In genomic region chr1:161286726-161287310, GRCm38 (mm10) we compare ENCODE assay signal across 8 mouse cellular contexts. TPM values are rescaled to one million over a fixed set of nuclear protein-coding genes. Genes with fewer than 3 reads are reported as not detected.
DNase-seq lines count a peak whose midpoint lies in the region; ATAC-seq and TF ChIP-seq lines count a peak whose summit lies in the region.

No protein-coding gene starts in this region.

- no peak overlapping the region for H3K4me2 ChIP-seq in forebrain, embryonic 14.5 days (ENCODE audit: low read length)
- H3K4me2 ChIP-seq in liver, postnatal 0 days (ENCODE audit: low read depth, low read length) = no peak overlapping the region

- H3K27me3 ChIP-seq in forebrain, embryonic 14.5 days (replicated peaks; ENCODE audit: control insufficient read depth, insufficient read depth, low read length) = no peaks in the 10 kb centered on the region
- no peaks in the 10 kb centered on the region for H3K27me3 ChIP-seq in hindbrain, embryonic 10.5 days (ENCODE audit: insufficient read depth, poor library complexity, severe bottlenecking)
- H3K27me3 ChIP-seq in liver, postnatal 0 days (ENCODE audit: insufficient read depth, low read length) = no peaks in the 10 kb centered on the region

- no peaks in the 10 kb centered on the region for H3K4me1 ChIP-seq in forebrain, embryonic 14.5 days (ENCODE audit: control insufficient read depth, insufficient read depth, low read length)
- H3K4me1 ChIP-seq in hindbrain, embryonic 10.5 days (replicated peaks) = no peaks in the 10 kb centered on the region
- no peaks in the 10 kb centered on the region for H3K4me1 ChIP-seq in liver, postnatal 0 days (ENCODE audit: insufficient read depth)

- DNase-seq in MEL-GATA-1-ER (ENCODE audit: extremely low read depth, low read depth) = peak; percentile 44
- peak; percentile 75 for DNase-seq in c-Kit-positive CD71-positive TER-119-positive erythroid progenitor cells, embryonic 14.5 days (ENCODE audit: low spot score)
- DNase-seq in forebrain, embryonic 14.5 days (ENCODE audit: low spot score) = peak; percentile 79
- DNase-seq in hindbrain, embryonic 10.5 days (ENCODE audit: low spot score) = peak; percentile 47
- DNase-seq in layer of hippocampus, adult 18-20 months (ENCODE audit: low spot score in 2 of 2) = peak; percentile 50 to 86
- DNase-seq in liver, postnatal 0 days = peak; percentile 72
- peak; percentile 49 for DNase-seq in ovary, postnatal 14 days (ENCODE audit: low spot score)
- peak; percentile 77 for DNase-seq in thymus, postnatal 25 days

- no peaks in the 10 kb centered on the region for H3K36me3 ChIP-seq in forebrain, embryonic 14.5 days (ENCODE audit: control insufficient read depth, insufficient read depth, low read length)
- H3K36me3 ChIP-seq in hindbrain, embryonic 10.5 days = no peaks in the 10 kb centered on the region
- H3K36me3 ChIP-seq in liver, postnatal 0 days (replicated peaks; ENCODE audit: insufficient read depth, low read length) = no peaks in the 10 kb centered on the region

- TF ChIP-seq CTCF in liver, postnatal 0 days (IDR thresholded peaks at IDR 0.05; ENCODE audit: low read depth) = peak; percentile 92

- H3K9ac ChIP-seq in forebrain, embryonic 14.5 days (ENCODE audit: low read length) = no peak overlapping the region
- H3K9ac ChIP-seq in liver, postnatal 0 days (replicated peaks) = no peak overlapping the region

- no peak overlapping the region for H3K4me3 ChIP-seq in forebrain, embryonic 14.5 days (ENCODE audit: low read depth, low read length)
- H3K4me3 ChIP-seq in hindbrain, embryonic 10.5 days = no peak overlapping the region
- no peak overlapping the region for H3K4me3 ChIP-seq in liver, postnatal 0 days (ENCODE audit: low read depth, low read length)

- peak; percentile 80; the same call in 1 of the 2 replicates for ATAC-seq in forebrain, embryonic 14.5 days
- ATAC-seq in liver, postnatal 0 days = peak; percentile 67

- TF ChIP-seq EP300 in liver, postnatal 0 days (IDR thresholded peaks at IDR 0.05; ENCODE audit: low read depth) = no peak

- H3K9me3 ChIP-seq in forebrain, embryonic 14.5 days (replicated peaks; ENCODE audit: control insufficient read depth, low read length) = no peaks in the 10 kb centered on the region
- H3K9me3 ChIP-seq in hindbrain, embryonic 10.5 days = 0 out of 2 replicates have a peak, but pooled peaks cover 5% of the 10 kb centered on the region
- no peaks in the 10 kb centered on the region for H3K9me3 ChIP-seq in liver, postnatal 0 days (ENCODE audit: low read length)

- 18% methylated on average over 11 of the region's 11 CpGs for whole genome bisulfite sequencing in forebrain, embryonic 14.5 days
- 36% methylated on average over 11 of the region's 11 CpGs for WGBS in hindbrain, embryonic 10.5 days
- WGBS in liver, postnatal 0 days (ENCODE audit: insufficient replicate concordance) = 20% methylated on average over 11 of the region's 11 CpGs

- no peak overlapping the region for H3K27ac ChIP-seq in forebrain, embryonic 14.5 days (ENCODE audit: low read depth, low read length)
- H3K27ac ChIP-seq in hindbrain, embryonic 10.5 days = no peak overlapping the region
- H3K27ac ChIP-seq in liver, postnatal 0 days (ENCODE audit: low read depth) = no peak overlapping the region

RNA-seq across cellular contexts. Expression of gene Prdx6, which starts 35.8 kb away (rescaled TPM):
- 256 and 281 TPM in 2 replicates for polyA plus RNA-seq in forebrain, embryonic 14.5 days (2014; fragmentation: Nextera tagmentation; extraction: Ambion mirVana)
- 490 and 579 TPM in 2 replicates for polyA plus RNA-seq in hindbrain, embryonic 10.5 days (2016; fragmentation: Nextera tagmentation; extraction: Ambion mirVana)
- 100 to 1,000 TPM; 356 TPM for total RNA-seq in layer of hippocampus, adult 18-20 months (2021)
- 516 and 560 TPM in 2 replicates for polyA plus RNA-seq in liver, postnatal 0 days (2015; fragmentation: Nextera tagmentation; extraction: Ambion mirVana)
